Mouse (Mus musculus) liver, embryonic 13.5 days (tissue): ENCODE results near the gene Acsm1. TPM values are rescaled to one million over a fixed set of nuclear protein-coding genes. Genes with fewer than 3 reads are reported as not detected.
A peak's percentile ranks its signal among the peaks of the same experiment; 100 is the strongest.

Experiments
- ATAC-seq: fragments of 200-750 bp; cut with Nextera tagmentation; 2 replicates; pipeline ENCODE4 v1.8.0; 2017; ENCODE audit warnings: low read depth, mild to moderate bottlenecking, moderate number of reproducible peaks, moderate library complexity
- DNase-seq: peaks from one replicate; pipeline ENCODE4 v3.0.0; 2022
- H3K27ac ChIP-seq: fragments of 300-500 bp; sonication (generic); 2 replicates; pipeline ENCODE4 v1.5.1; 2015; ENCODE audit warnings: moderate library complexity, mild to moderate bottlenecking, inconsistent platforms
- H3K27me3 ChIP-seq: fragments of 300-500 bp; sonication (generic); 2 replicates; pipeline ENCODE4 v1.6.1; 2015; ENCODE audit warnings: mild to moderate bottlenecking, inconsistent platforms
- H3K36me3 ChIP-seq: fragments of 300-500 bp; sonication (generic); 2 replicates; pipeline ENCODE4 v1.6.1; 2015; ENCODE audit warnings: mild to moderate bottlenecking, inconsistent platforms
- H3K4me1 ChIP-seq: fragments of 300-500 bp; sonication (generic); replicated peaks from 2 replicates; pipeline ENCODE4 v1.6.1; 2015; ENCODE audit warnings: inconsistent platforms
- H3K4me2 ChIP-seq: fragments of 300-500 bp; sonication (generic); 2 replicates; pipeline ENCODE4 v1.6.1; 2015; ENCODE audit warnings: inconsistent platforms, mild to moderate bottlenecking, moderate library complexity
- H3K4me3 ChIP-seq: fragments of 300-500 bp; sonication (generic); replicated peaks from 2 replicates; pipeline ENCODE4 v1.5.1; 2015; ENCODE audit warnings: mild to moderate bottlenecking, inconsistent platforms
- H3K9ac ChIP-seq: fragments of 300-500 bp; sonication (generic); 2 replicates; pipeline ENCODE4 v1.6.1; 2015; ENCODE audit warnings: mild to moderate bottlenecking, inconsistent platforms
- H3K9me3 ChIP-seq: fragments of 300-500 bp; sonication (generic); replicated peaks from 2 replicates; pipeline ENCODE4 v1.6.1; 2016; ENCODE audit warnings: inconsistent platforms
- WGBS: fragments of 180-500 bp; shearing (Covaris S2); methylation state at CpG from one replicate; pipeline ENCODE4 v1.1.7; 2015; ENCODE audit not compliant: insufficient replicate concordance; 5-methylcytosine and 5-hydroxymethylcytosine counted together
- polyA plus RNA-seq: library from polyadenylated mRNA; unstranded; fragments of >200 nt; fragmentation: Nextera tagmentation; extraction: Ambion mirVana; gene quantifications from 2 replicates; pipeline ENCODE4 v1.2.1, GENCODE M21; 2015

The Acsm1 gene
- polyA plus RNA-seq, 1 experiment from 2014 or later = 0.63 TPM

DNA sequence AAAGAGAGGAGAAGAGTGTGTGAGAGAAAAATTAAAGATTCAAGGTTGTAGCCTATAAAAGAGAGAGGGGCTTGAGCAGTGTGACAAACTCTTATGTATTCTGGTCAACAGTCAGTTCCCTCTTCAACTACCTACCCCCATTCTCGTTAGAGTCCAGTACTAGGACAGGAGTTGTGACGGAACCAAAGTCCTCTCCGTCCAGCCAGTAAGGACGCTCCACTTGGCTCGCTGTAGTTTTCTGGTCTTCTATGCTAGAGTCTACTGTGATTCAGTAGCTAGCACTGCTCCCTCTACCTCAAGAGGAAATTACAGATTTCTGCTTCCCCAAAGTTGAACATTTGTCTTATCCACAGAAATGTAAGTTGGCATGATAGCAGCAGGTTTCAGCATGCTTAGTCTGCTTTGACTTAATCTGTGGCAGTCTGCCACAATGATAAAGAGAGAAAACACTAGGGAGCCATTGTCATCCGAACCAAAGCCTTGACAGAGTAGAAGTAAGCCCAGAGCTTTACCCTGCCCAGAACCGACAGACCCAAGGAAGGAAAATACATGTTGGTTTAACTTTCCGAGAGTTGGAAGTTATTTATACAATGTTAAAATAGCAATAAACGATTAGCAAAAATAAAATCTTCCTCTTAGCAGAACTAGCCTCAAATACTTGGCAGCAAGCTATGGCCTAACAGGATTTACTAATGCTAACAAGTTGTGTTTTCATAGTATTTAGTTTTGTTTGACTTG lies 731 bp upstream of the Acsm1 start:
- WGBS = 61% methylated on average over 9 of the region's 9 CpGs
- no peak for DNase-seq
- Histone ChIP-seq H3K4me1 (no peaks in the 10 kb centered on the region), H3K27ac (no peak overlapping the region), H3K4me3 (no peak overlapping the region), H3K36me3 (no peaks in the 10 kb centered on the region), H3K9me3 (no peaks in the 10 kb centered on the region), H3K27me3 (no peaks in the 10 kb centered on the region), H3K4me2 (no peak overlapping the region), H3K9ac (no peak overlapping the region)
- no peak for ATAC-seq

- H3K9ac ChIP-seq = no peak overlapping the region
- H3K4me2 ChIP-seq = no peak overlapping the region
- ATAC-seq (no peak), DNase-seq (no peak)
- no peak overlapping the region for H3K27ac ChIP-seq
- H3K4me1 ChIP-seq = no peaks in the 10 kb centered on the region
- no peaks in the 10 kb centered on the region for H3K36me3 ChIP-seq
- H3K4me3 ChIP-seq = no peak overlapping the region
- H3K9me3 ChIP-seq = no peaks in the 10 kb centered on the region
- 64% methylated on average over 9 of the region's 9 CpGs for WGBS
- H3K27me3 ChIP-seq = no peaks in the 10 kb centered on the region
Observed at GRCm38 (mm10) chr7:119607796-119608515, 1.1 kb downstream of the Acsm1 start.

- ATAC-seq (no peak), DNase-seq (no peak)
- no peak overlapping the region for H3K4me2 ChIP-seq
- H3K36me3 ChIP-seq = no peaks in the 10 kb centered on the region
- H3K9ac ChIP-seq = no peak overlapping the region
- no peak overlapping the region for H3K27ac ChIP-seq
- H3K4me1 ChIP-seq = no peaks in the 10 kb centered on the region
- WGBS = 38% methylated on average over 1 of the region's 1 CpGs
- H3K4me3 ChIP-seq = no peak overlapping the region
- no peaks in the 10 kb centered on the region for H3K9me3 ChIP-seq
- H3K27me3 ChIP-seq = no peaks in the 10 kb centered on the region
Observed at GRCm38 (mm10) chr7:119616531-119616930, 9.7 kb downstream of the Acsm1 start.

- Histone ChIP-seq H3K9me3 (no peaks in the 10 kb centered on the region), H3K27me3 (no peaks in the 10 kb centered on the region), H3K4me3 (no peak overlapping the region), H3K27ac (no peak overlapping the region), H3K36me3 (no peaks in the 10 kb centered on the region), H3K9ac (no peak overlapping the region), H3K4me1 (no peaks in the 10 kb centered on the region), H3K4me2 (no peak overlapping the region)
- ATAC-seq (no peak), DNase-seq (no peak)
- WGBS = 66% methylated on average over 6 of the region's 6 CpGs
Observed at GRCm38 (mm10) chr7:119617593-119617992, 10.8 kb downstream of the Acsm1 start.

- ATAC-seq = no peak
- no peak overlapping the region for H3K9ac ChIP-seq
- H3K36me3 ChIP-seq = no peaks in the 10 kb centered on the region
- no peak overlapping the region for H3K4me2 ChIP-seq
- WGBS = 41% methylated on average over 4 of the region's 4 CpGs
- no peak for DNase-seq
- no peak overlapping the region for H3K27ac ChIP-seq
- no peaks in the 10 kb centered on the region for H3K4me1 ChIP-seq
- H3K27me3 ChIP-seq = no peaks in the 10 kb centered on the region
- no peaks in the 10 kb centered on the region for H3K9me3 ChIP-seq
- no peak overlapping the region for H3K4me3 ChIP-seq
Observed at GRCm38 (mm10) chr7:119618209-119618935, 11.5 kb downstream of the Acsm1 start.

- Histone ChIP-seq H3K9me3 (no peaks in the 10 kb centered on the region), H3K4me1 (no peaks in the 10 kb centered on the region), H3K9ac (no peak overlapping the region), H3K4me2 (no peak overlapping the region), H3K36me3 (no peaks in the 10 kb centered on the region), H3K27me3 (no peaks in the 10 kb centered on the region), H3K27ac (no peak overlapping the region), H3K4me3 (no peak overlapping the region)
- DNase-seq (no peak), ATAC-seq (peak; percentile 73)
Observed at GRCm38 (mm10) chr7:119620157-119620556, 13.3 kb downstream of the Acsm1 start.

- Histone ChIP-seq H3K27me3 (no peaks in the 10 kb centered on the region), H3K4me1 (no peaks in the 10 kb centered on the region), H3K9me3 (no peaks in the 10 kb centered on the region), H3K4me3 (no peak overlapping the region), H3K9ac (no peak overlapping the region), H3K27ac (no peak overlapping the region), H3K36me3 (no peaks in the 10 kb centered on the region), H3K4me2 (no peak overlapping the region)
- DNase-seq (no peak), ATAC-seq (no peak)
Observed at GRCm38 (mm10) chr7:119638773-119639172, 31.9 kb downstream of the Acsm1 start.

DNA sequence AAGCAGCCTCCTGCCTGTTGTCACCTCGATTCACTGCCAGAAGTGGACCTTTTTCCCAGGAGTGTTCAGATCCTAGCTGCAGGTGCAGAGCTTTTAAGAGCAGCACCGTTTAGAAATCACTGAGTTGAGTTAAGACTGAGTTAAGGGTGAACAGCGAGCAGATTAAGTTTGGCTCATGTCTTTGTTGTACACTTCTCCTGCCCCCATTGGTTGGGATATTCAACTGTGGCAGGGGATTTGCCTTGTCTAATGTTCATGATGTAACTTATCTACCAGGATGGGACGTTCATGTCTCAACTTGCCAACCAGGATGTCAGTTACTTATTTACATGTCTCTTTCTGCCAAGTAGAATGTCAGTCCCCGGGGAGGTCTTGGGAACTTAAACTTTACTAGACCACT lies 35.5 kb downstream of the Acsm1 start:
- Histone ChIP-seq H3K27ac (no peak overlapping the region), H3K4me3 (no peak overlapping the region), H3K9ac (no peak overlapping the region), H3K27me3 (no peaks in the 10 kb centered on the region), H3K4me2 (no peak overlapping the region), H3K4me1 (no peaks in the 10 kb centered on the region), H3K36me3 (no peaks in the 10 kb centered on the region), H3K9me3 (no peaks in the 10 kb centered on the region)
- ATAC-seq = no peak
- DNase-seq = no peak
- 58% methylated on average over 5 of the region's 5 CpGs for WGBS

DNA sequence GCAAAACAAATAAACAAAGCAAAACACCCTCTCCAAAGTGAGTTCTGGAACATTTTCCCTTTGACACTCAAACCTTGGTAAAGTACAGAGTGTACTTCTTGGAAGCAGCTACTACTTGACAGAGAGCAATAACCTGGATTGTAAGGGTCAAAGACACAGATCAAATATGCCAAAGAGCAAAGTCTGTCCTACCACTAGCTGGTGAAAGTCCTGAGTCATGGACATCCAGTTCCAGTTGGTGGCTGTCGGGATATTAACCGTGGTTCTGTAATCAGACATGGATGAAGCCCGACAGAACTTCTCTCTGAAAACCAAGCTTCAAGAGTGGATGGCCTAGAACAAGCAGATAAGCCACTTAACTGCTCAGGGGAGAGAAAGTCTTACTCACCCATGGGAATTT lies 61.1 kb downstream of the Acsm1 start:
- no peaks in the 10 kb centered on the region for H3K9me3 ChIP-seq
- ATAC-seq (no peak), DNase-seq (no peak)
- WGBS = 63% methylated on average over 3 of the region's 3 CpGs
- no peaks in the 10 kb centered on the region for H3K36me3 ChIP-seq
- no peak overlapping the region for H3K4me3 ChIP-seq
- no peak overlapping the region for H3K27ac ChIP-seq
- H3K27me3 ChIP-seq = no peaks in the 10 kb centered on the region
- H3K9ac ChIP-seq = no peak overlapping the region
- no peaks in the 10 kb centered on the region for H3K4me1 ChIP-seq
- H3K4me2 ChIP-seq = no peak overlapping the region

DNA sequence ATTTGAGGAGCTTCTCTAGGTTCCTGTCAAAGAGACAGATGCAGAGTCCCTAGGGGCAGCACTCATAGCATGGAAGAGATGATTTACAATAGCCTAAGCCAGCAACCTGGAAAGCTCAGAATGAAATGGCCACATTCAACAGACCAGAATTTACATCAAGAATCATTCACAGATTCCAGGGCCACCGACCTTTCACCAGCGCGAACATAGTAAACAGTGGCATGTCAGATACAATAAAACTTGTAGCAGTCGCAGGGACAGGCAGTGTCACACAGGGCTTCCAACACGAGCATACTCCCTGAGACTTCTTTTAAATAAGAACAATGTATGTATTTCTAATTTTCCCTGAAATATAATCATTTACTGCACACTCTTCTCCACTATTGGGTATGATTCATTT lies 63.6 kb downstream of the Acsm1 start:
- no peak overlapping the region for H3K27ac ChIP-seq
- no peaks in the 10 kb centered on the region for H3K4me1 ChIP-seq
- DNase-seq = no peak
- WGBS = 63% methylated on average over 5 of the region's 5 CpGs
- no peak for ATAC-seq
- no peak overlapping the region for H3K4me3 ChIP-seq
- H3K9ac ChIP-seq = no peak overlapping the region
- no peak overlapping the region for H3K4me2 ChIP-seq
- no peaks in the 10 kb centered on the region for H3K9me3 ChIP-seq
- H3K36me3 ChIP-seq = no peaks in the 10 kb centered on the region
- H3K27me3 ChIP-seq = no peaks in the 10 kb centered on the region

- Histone ChIP-seq H3K9me3 (no peaks in the 10 kb centered on the region), H3K27me3 (no peaks in the 10 kb centered on the region), H3K4me3 (no peak overlapping the region), H3K4me1 (no peaks in the 10 kb centered on the region), H3K9ac (no peak overlapping the region), H3K27ac (no peak overlapping the region), H3K4me2 (no peak overlapping the region), H3K36me3 (no peaks in the 10 kb centered on the region)
- 35% methylated on average over 6 of the region's 6 CpGs for WGBS
- no peak for ATAC-seq
- no peak for DNase-seq
Observed at GRCm38 (mm10) chr7:119670925-119671324, 64.1 kb downstream of the Acsm1 start.
